Mouse (Mus musculus): ENCODE measurements around the gene Gpr101. TPM values are rescaled to one million over a fixed set of nuclear protein-coding genes. Genes with fewer than 3 reads are reported as not detected.

Gene Gpr101
- total RNA-seq (2015) (not detected in 2 replicates), total RNA-seq (2017) (not detected in 2 replicates)

- ATAC-seq (replicated peaks; ENCODE audit: poor library complexity): no peak
Observed at GRCm38 (mm10) chrX:57503634-57504033, at the start of gene Gpr101. TSS of gene Gpr101 (minus strand) at chrX:57503757.

DNA sequence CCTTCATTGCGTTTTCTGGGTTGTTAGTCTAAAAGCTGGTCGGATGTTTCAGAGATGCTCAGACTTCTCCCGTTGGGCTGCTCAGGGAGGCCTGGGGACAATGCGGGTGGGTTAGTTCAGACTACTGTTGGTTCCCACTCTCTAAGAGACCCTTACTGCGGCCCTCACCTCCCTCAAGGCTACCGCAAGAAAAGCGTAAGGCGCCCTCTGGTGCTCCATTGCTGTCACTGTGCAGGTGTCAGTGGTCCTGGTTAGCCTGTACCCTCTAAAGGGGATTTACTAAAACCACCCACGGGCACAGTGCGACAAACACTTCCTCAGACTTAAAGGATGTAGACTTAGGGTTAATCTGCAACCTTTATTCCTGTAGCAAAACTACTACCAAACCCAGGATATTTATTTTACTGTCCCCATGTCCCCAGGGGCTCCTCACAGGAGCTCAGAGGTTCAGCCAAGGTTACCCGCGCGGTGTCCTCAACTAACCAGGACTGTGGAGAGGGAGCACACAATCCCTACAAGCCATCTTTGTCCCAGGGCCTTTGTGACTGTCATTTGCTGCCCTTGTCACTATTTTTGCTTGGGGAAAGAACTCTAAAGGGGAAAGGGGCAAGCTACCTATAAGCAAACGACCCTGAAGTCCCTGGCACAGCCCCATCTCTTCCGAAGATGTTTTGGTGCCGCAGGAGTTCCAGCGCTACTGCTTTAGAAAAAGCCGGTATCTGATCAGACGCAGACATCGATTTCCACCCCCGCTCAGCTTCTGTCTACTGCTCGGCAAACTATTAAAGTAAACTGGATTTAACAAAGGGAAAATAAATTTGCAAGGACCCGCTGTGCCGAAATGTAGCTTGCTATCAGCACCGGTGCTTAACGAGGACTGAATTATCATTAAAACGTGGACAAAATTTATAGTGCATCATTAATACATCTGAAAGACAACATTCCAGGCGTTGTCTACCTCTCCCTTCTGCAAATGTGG, 17.8 kb upstream of the Gpr101 start:
- ATAC-seq (replicated peaks; ENCODE audit: poor library complexity): no peak

GRCm38 (mm10) chrX:57506247-57506646, 2.7 kb upstream of the Gpr101 start:
- peak; percentile 29; the same call in 1 of the 2 replicates for ATAC-seq (replicated peaks; ENCODE audit: poor library complexity)

Other genes starting within 250 kb of the Gpr101 start
- 162 and 166 TPM in 2 replicates for gene Arhgef6, start 165.0 kb downstream of the Gpr101 start, total RNA-seq (2015)
- 108 and 110 TPM in 2 replicates for gene Arhgef6, start 165.0 kb downstream of the Gpr101 start, total RNA-seq (2017)
- gene Rbmx, start 110.7 kb downstream of the Gpr101 start, total RNA-seq (2015): 85.0 and 92.6 TPM in 2 replicates
- gene Rbmx, start 110.7 kb downstream of the Gpr101 start, total RNA-seq (2017): 60.8 and 87.4 TPM in 2 replicates
- gene Gm364, start 94.6 kb downstream of the Gpr101 start, total RNA-seq (2015): not detected in 2 replicates
- not detected in 2 replicates for gene Gm364, start 94.6 kb downstream of the Gpr101 start, total RNA-seq (2017)